Mouse (Mus musculus) frontal cortex, postnatal 36 days (tissue): ENCODE data around the gene Gm20388.
A peak's percentile ranks its signal among the peaks of the same experiment; 100 is the strongest.

Experiments used
- DNase-seq, 2 experiments: peaks; one replicate each; pipeline ENCODE4 v3.0.0; 2022; ENCODE audit warnings: low spot score in 2 of 2

Gm20388 gene

DNA sequence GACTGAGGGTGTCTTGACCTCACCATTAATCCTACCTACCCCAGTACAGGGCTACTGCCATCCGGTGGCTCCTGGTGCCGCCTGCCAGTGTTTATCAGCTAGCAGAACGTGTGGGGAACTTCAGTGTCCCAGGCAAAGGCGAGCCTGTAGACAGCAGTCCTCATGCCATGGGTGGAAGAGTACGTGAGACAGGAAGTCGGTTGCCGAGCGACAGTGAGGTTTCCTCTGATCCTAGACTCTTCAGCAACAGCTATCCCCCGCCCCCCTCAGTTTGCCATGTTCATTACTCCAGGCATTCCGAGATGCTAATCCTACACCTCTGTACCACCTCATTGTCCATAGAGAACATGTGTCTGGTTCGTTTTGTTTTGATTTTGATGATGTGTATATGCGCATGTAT lies 4349.7 kb downstream of the Gm20388 start:
- no peak for DNase-seq

DNA sequence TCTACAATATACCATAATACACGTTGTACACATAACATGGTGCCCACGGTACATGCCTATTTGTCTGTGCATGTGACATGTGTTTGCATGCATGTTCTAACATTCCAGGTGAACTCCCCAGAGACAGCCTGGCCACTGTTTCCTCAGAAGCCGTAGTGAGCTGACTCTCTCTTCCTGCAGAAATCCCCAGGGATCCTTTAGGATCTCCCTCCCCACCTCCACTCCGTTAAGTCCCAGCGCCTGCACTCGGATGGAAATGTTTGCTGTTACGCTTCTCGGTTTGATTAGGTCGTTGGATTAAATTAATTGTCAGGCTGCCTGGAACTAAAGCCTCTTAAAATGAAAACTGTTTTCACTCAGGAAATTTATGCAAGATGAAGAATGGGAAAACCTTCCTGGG lies 4352.4 kb downstream of the Gm20388 start:
- no peak for DNase-seq

DNA sequence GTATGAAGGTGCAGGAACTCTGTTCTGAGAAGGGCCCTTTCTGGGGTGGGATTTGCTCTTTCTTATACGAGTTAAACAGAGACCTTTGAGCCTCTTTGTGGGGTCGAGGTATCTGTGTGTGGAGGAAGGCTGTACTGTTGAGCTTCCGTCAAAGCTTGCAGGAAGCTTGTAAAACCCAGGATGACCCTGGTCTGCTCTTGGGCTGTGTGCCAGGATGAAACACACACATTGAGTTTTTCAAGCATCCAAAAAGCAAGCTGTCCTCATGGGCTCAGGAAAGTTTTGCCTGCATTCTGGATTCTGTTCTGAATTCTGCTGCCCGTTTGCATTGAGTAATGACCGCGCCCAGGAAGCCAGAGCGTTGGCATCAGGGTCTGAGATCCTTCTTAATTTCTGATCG lies 4353.4 kb downstream of the Gm20388 start:
- no peak for DNase-seq

DNA sequence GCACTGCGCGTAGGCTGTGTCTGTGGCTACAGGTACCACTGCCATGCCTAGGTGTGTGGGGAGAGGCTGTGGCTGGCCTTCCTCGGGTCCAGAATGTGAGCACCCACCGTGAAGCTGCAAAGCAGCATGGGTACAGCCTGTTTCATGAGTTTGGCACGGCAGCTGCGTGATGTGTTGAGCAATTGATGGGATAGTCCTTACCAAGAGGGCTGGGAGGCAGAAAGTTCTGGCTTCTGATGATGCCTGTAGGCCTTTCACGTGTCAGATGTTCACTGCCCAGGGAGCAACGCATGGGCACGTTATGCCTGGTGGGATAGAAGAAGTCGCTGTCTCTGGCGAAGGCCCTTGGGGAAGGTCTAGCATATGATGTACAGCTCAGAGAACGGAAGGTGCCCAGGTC lies 4354.0 kb downstream of the Gm20388 start:
- DNase-seq = no peak

DNA sequence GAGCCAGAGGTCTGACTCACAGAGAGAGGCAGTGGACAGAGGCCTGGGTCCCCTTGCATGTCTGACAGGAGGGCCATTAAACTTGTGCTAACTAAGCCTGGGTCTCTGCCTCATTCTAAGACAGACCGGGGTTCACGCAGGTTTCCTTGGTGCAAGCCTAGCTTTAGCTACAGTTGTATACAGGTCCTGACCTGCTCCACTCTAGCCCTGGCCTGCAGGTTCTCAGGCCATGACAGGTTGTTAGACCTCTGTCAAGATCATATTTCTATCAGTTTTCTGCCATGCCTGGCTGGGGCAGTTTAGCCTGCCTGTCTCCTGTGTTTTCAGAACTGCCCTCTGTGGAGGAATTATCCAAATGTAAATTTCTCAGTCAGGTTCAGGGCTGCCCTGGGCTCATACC lies 4354.5 kb downstream of the Gm20388 start:
- no peak for DNase-seq

DNA sequence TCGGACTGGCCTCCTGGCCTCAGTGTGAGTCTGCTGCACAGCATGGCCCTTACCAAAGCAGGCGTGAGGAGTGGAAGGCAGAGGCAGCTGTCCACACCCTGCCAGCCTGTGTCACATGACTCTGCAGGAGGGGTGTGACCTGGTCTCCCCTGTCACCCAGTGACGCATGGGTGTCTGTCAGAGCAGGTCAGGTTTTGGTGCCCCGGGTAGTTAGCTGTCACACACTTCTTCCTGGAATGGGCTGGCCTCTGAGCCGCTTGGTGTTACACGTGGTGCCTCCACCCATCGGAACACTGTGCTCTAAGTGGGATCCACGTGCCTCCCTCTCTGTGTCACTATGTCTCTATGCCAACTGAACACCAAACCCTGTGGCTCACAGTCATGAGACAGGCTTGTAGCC lies 4355.2 kb downstream of the Gm20388 start:
- DNase-seq = no peak

DNA sequence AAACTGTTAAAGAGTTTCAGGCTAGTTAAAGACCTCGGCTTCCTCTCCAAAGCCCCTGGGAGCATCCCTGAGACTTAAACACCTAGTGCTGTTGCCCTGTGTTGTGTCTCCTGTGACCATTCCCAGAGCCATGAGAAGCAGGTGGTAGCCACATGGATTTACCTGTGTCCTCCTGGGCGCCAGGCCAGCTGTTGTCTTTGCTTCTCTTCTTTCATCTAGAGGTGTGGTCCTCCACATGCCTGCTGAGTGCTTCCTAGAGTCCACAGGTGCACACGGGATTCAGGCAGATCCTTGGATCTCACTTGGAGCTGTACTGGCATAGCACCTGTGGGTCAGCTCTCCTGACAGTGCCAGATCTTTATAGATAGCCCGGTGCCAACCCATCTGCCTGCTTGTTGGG lies 4356.6 kb downstream of the Gm20388 start:
- no peak for DNase-seq

DNA sequence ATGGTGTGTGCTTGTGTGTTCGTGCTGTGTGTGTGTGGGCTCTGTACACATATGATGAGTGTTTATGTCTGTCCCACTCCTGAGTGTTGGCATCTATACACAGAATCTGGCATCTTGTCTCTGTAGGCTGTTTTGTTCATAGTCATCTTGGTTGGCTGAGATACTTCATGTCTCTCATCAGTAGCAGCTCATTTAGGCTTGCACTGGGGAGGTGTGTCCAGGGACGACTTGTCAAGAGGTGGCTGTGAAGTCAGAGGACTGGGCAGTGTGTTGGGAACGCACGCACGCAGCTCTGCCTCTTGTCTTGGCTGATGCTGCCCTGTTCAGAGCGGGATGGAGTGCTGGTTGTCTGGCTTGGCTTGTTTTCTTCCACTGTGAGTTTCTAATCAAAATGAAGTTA lies 4359.9 kb downstream of the Gm20388 start:
- no peak for DNase-seq

DNA sequence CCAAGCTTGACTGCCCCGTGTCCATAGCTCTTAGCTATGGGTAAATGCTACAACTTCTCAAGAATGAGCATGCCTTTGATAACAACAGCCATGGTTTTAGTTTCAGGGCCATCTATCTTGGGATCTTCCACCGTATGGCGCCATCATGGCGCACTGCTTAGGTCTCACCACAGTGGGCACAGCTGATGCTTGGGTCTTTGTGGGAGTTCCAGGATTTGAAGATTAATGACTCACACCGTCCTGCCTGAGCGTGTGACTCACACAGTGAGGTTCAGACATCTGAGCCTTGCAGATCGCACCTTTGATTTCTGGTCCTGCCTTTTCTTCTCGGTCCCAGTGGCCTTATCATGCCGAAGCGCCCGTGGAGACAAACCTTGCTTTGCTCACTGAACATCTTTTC lies 4360.3 kb downstream of the Gm20388 start:
- DNase-seq = no peak

DNA sequence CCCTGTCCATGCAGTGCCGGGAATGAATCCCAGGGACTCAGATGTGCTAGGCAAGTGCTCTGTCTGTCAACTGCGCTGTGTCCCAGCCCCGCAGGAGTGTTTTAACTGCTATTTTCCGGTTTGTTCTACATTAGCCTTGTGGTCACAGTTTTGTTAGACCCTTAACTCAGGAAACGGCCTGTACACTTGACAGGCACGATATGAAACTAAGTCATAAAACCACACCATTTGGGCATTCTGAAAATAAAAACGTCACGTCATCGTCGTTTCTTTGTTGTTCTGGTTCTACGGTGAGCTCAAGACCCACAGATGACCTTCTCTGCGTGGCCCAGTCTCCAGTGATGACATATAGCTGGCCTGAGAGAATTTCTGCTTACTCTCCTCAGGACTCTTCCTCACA lies 4360.9 kb downstream of the Gm20388 start:
- no peak for DNase-seq

DNA sequence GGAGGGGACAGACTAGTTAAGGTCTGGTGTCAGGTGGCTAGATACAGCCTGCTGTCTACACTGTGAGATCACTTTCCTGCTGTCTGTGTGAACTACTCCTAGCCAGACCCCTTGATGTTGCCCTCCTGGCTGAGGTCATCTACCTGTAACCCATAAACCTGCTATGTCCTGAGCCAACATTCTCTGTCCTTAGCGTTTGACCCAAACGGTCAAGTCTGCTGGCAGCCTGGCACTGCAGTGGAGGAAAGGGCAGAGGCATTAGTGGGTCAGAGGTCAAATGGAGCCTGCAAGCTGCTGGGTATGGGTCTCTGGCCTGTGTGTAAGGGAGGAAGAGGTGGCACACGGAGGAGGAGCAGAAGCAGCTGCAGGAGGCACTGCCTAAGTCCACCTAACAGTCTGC lies 4362.2 kb downstream of the Gm20388 start:
- no peak for DNase-seq

DNA sequence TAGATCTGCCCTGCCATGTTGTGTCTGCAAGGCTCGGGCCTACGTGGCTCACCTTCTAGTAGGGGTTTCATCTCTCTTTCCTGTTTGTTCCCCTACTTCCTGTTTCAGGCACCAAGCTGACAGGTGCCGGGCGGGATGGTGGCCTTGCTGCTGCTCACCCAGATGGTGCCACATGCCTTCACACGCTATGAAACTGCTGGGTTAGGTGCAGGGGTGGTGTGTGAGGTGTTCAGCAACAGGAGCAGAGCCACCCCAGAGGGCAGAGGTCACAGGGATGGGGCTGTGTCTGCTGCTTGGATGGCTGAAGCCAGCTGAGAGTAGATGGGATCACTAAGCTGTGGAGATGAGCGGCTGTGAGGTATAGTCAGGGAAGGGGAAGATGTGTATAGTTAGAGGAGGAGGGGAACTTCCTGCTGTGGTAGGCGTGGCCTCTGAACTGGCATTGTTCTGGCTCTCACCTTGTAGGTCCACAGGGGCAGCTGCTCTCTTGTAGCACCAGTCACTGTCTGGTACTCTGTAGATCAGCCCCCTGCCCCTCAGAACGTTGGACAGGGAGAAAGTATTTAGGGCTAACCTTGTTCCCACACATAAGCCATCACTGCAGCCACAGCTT lies 4363.1 kb downstream of the Gm20388 start:
- no peak for DNase-seq

DNA sequence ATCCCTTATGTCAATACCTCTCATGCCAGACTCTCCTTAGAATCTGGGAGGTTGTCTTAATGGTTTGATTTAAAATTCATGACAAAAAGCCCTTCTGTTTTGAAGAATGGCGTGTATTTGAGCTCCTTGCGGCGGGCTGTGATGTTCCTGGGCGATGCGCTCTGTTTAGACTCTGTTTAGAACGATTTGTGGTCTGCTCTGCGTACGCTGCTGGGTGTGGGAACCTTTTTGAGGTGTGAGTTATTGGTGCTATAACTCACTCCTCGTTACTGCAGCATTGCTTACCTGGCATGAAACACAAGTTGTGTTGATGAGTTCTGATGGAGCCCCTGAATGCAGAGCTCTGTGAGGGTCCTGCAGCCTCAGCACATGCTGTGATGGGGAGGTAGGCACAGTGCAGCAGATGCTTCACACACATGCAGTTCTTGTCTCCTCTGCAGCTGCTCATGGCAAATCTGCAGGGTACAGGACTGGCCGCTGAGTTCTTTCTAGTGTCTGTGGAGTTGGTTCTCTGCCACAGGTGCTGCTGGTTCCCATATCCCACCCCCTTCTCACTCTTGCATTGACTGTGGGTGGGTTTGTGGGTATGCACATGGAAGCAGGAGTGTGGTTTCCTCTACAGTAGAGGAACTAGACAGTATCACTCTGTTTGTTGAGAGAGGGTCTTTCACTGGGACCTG lies 4363.9 kb downstream of the Gm20388 start:
- DNase-seq = no peak

DNA sequence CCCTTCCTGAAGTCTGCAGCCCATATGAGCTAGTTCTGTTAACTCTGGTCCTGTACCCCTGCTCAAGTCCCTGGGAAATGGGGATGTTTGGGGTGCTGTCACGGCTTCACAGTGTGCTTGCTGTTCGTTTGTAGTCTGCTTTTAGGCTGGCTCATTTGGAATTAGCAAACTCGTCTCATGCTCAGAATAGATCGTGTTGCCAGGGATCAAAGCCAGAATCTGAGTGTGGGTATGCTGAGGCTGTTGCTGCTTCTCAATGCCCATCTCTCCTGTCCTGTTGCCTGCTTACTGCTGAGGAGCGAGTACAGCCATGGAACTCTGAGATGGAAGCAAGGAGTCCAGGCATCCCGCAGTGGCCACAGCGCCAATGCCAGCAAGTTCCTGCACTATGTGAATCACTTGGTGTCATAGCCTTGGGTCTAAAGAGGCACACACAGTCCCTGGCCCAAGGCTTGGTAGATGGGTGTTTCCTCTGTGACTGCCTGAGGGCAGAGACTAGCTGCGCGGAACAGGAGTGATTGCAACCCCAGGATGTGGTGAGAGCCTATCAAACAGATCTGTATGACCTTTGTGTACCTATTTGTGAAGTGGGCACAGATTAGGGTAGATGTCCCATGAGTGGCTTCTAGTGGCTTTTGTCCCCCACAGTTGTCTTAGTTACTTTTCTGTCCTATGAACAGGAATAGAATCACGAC lies 4364.9 kb downstream of the Gm20388 start:
- peak in 1 of 2 experiments; percentile 67 for DNase-seq

DNA sequence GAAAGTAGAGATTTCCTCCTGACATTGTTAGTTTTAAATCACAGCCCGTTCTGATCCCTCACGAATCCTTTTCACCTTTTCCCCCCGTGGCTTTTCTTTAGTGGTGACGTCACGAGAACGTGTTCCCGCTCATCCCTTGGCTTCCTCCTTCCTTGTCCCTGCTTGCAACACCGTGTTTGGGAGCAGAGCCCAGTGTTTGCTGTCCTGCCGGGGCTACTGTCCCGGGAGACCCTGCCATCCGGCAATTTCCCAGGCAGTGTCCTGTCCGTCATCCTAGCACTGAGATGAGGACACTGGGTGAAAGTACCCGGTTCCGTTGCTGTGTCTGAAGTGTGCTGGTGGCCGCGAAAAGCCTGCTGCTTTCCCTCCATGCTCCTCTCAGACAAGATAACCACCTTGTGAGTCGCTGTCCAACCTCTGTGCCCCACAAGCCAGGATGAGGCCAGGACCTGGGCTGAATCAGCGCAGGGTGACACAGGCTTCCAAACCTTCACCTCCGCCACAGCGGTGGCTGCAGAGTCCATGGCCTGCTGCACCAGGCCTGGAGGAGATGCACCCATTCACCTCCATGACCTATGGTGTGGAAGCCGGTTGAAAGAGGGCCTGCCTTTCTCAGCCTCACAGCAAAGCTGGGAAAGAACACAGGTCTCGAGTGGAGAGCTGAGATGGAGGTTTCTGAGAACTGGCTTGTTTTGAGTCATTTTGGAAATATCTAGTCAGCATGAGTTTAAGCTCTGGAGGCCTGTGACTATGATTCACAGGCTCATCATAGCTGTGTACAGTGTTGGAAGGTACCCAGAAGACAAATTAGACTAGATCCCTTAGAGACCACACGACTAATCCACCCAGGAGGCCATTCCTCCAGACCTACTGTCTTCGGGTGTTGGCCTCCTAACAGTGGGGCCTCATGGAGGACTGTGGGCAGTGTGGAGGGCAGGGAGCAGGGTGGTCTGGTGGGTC lies 4367.6 kb downstream of the Gm20388 start:
- no peak for DNase-seq

DNA sequence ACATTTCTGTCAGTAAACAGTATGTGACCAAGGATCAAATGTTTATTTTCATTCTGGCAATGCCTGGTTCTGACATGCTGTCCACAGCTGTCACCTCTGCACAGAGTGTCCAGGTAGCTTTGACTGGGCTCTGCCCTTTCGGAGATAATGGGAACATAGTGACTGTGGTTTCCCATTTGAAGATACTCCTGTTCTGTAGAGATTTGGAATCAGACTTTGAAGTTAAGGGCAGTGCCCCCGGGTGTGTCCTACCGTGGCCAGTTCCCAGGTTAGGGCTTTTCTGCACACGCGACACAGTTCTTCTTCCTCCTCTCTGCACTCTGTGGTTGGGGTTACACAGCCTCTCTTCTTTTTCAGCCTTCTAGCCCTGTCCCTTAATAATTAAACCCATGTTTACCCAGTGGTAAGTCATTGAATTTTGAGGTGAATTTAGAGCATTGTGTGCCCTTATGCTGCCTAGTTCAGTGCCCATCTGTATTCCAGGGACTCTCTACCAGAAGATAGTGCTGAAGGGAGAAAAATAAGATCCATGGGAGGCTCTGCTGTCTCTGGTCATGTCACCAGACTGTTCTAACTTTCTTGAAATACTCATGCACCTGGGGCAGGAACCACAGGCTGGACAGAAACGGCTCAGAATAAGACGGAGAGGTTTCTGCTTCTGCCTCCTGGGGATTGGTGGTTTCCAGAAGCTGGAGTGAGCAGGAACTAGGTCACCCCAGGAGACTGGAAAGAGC lies 4368.5 kb downstream of the Gm20388 start:
- no peak for DNase-seq

DNA sequence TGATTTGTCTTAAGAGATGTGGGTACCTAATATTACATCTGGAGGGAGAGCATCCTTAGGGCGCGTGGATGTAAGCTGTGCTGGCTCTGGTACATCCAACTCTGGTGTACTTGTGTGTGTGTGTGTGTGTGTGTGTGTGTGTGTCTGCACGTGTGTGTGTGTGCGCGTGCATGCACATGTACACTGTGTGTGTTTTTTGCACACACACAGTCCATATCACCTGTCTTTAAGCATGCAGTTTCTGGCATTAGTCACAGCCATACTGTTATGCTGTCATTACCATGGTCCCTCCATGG lies 4369.0 kb downstream of the Gm20388 start:
- no peak for DNase-seq

DNA sequence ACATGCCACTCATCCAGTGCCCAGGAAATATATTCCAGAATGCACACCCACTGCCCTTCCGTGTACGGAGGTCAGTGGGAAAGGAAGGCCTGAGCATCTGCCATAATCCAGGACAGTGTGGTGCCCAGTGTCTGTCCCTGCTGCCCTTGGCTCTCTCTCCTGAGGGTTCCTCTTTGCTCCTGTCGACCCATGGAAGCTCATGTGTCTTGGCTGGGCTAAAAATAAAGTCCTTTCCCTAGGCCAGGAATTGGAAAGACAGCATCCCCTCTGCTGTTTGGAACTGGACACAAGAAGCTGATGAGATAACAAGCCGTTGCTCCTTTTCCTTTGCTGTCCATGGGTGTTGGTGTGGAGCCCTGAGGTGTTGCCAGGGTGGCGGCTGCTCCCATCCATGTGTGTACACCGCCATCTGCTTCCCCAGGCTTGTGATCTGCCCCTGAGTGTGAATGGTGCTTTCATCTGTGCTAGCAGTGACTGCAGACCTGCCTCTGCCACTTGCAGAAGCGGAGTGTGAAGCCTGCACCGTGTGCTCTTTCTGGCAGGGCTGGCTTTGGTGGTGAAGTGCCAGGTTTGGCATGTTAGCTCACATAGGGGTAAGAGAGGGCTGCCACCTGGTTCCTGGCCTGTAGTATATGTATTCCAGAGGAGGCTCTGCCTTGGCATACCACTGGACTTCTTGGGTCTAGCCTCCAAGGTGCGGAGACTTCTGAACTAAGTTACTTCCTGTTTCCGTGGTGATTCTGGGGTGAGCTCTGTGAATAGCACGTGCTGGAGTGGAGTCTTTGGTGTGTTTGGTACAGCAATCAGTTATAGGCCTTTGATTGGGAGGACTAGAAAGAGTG lies 4371.3 kb downstream of the Gm20388 start:
- no peak for DNase-seq

DNA sequence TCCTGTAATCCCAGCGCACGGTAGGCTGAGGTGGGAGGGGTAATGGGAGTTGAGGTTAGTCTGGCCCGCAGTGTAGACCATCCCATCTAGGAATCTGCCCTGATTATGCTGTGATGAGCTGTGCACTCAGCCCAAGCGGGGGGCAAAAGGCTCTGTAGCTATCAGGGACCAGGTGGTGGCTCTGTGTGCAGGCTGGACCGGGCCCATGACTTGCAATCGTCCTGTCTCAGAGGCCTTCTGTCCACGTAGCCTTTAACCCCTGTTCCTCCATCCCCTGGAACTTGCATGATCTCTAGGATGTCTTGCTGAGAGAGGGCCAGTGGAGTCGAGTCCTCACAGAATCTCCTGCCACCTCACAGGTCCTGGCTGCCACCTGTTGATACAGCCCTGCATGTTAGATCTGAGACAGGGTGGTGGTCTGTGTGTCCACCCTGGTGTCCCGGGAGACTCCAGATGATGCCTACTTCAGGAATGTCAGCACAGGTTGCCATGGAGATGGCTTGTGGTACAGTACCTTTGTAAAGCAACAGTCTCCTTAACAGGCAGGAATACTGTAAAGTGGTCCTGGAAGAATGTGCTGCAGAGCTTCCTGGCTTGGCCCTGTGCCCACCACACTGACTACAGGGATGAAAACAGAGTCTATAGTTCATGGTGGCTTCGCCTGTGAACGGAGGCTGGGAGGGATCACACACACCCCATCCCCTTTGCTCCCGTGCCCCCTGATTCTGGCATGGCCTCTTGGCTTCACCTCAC lies 4372.4 kb downstream of the Gm20388 start:
- no peak for DNase-seq
